Mouse (Mus musculus): ENCODE measurements at regions not wholly inside any gene's neighbourhood (a gene's known extent, or its start where the extent isn't known, plus 50 kb on each side); places are given as distances from the start of the nearest gene placed in this dataset.

DNA sequence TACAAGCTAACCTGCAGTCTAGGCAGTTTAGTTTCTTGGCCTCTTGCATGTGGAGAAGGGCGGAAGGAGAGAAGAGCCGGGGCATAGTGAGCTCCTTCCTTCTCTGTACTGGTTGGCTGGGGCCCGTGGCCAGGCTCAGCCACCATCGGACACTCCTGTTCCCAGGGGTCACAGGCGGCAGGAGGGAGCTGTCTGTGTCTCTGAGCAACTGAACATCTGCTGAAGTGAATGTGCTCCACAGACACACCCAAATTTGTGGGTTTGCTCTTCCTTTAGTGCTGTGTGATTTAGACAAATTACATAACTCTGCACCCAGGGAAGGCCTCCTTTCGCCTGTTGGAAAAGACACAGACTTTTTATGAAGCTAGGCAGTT, 247.6 kb downstream of the Zfp36l1 start:
- TF ChIP-seq CHD2 (IDR thresholded peaks at IDR 0.05; ENCODE audit: low read depth, low read length) (no peak), ZC3H11A (IDR thresholded peaks at IDR 0.05; ENCODE audit: borderline replicate concordance, low read depth, low read length) (no peak)

Data from ES-E14 (cell line).